Mouse (Mus musculus) gonadal fat pad, adult 2 months (tissue): ENCODE measurements around the gene Mkrn2. TPM values are rescaled to one million over a fixed set of nuclear protein-coding genes. Genes with fewer than 3 reads are reported as not detected.

ENCODE experiments used
- polyA plus RNA-seq: library from polyadenylated mRNA; depleted of rRNA; stranded (reverse); fragments of >200 nt; gene quantifications from 2 replicates; pipeline ENCODE4 v1.2.3, GENCODE M21; 2012; rRNA removed

Gene Mkrn2
- polyA plus RNA-seq, 1 experiment, result 111 TPM

Other genes with a start within 250 kb of the Mkrn2 start
- gene Pparg, start 241.0 kb upstream of the Mkrn2 start, polyA plus RNA-seq, result 86.7 and 120 TPM in 2 replicates
- 3.7 and 5.5 TPM in 2 replicates for gene Tsen2, start 57.2 kb upstream of the Mkrn2 start, polyA plus RNA-seq
- gene Mkrn2os, start 9.3 kb upstream of the Mkrn2 start, polyA plus RNA-seq, result 2.4 and 3.0 TPM in 2 replicates
- gene Raf1, start 74.7 kb downstream of the Mkrn2 start, polyA plus RNA-seq, result 112 and 130 TPM in 2 replicates
- 3.2 and 5.8 TPM in 2 replicates for gene Tmem40, start 160.5 kb downstream of the Mkrn2 start, polyA plus RNA-seq
- gene Cand2, start 172.6 kb downstream of the Mkrn2 start, polyA plus RNA-seq, result 6.7 and 10.1 TPM in 2 replicates
- 938 and 1,112 TPM in 2 replicates for gene Rpl32, start 206.8 kb downstream of the Mkrn2 start, polyA plus RNA-seq
- gene Efcab12, start 236.5 kb downstream of the Mkrn2 start, polyA plus RNA-seq, result 2.0 and 2.3 TPM in 2 replicates